Mouse (Mus musculus): ENCODE results near the gene Camk1.

Gene Camk1

GRCm38 (mm10) chr6:113306986-113307349, 36.8 kb downstream of the Camk1 start, which contains the start of gene Brpf1:
TSS of gene Brpf1 (plus strand) at chr6:113307137.
- in situ Hi-C loops (cut with MboI, MseI) = loop anchor here (10.0 kb wide), 1 partner anchor 1598 kb away; no protein-coding TSS in a partner anchor

- in situ Hi-C loops (cut with MboI, MseI) = loop anchor here (10.0 kb wide), 1 partner anchor 1598 kb away; no protein-coding TSS in a partner anchor
Observed at GRCm38 (mm10) chr6:113306322-113306985, 37.3 kb downstream of the Camk1 start.

GRCm38 (mm10) chr6:113302258-113302657, 41.5 kb downstream of the Camk1 start:
- in situ Hi-C loops (cut with MboI, MseI) = loop anchor here (5.0 to 10.0 kb wide), 2 partner anchors 255 to 1603 kb away; partner anchors contain the start of gene Thumpd3

- in situ Hi-C loops (cut with MboI, MseI) = loop anchor here (5.0 to 10.0 kb wide), 2 partner anchors 254 to 1603 kb away; partner anchors contain the start of gene Thumpd3
Observed at GRCm38 (mm10) chr6:113301350-113301749, 42.4 kb downstream of the Camk1 start.

- in situ Hi-C loops (cut with MboI, MseI) = no loop called here
Observed at GRCm38 (mm10) chr6:113296639-113297038, 47.1 kb downstream of the Camk1 start.

GRCm38 (mm10) chr6:113296046-113296445, 47.7 kb downstream of the Camk1 start:
- in situ Hi-C loops (cut with MboI, MseI) = no loop called here

GRCm38 (mm10) chr6:113292938-113293337, 50.8 kb downstream of the Camk1 start:
- in situ Hi-C loops (cut with MboI, MseI) = no loop called here

GRCm38 (mm10) chr6:113290346-113290745, 53.4 kb downstream of the Camk1 start:
- in situ Hi-C loops (cut with MboI, MseI) = no loop called here

GRCm38 (mm10) chr6:113289346-113289745, 54.4 kb downstream of the Camk1 start:
- in situ Hi-C loops (cut with MboI, MseI) = no loop called here

GRCm38 (mm10) chr6:113287236-113287635, 56.5 kb downstream of the Camk1 start:
- in situ Hi-C loops (cut with MboI, MseI) = no loop called here

- in situ Hi-C loops (cut with MboI, MseI) = no loop called here
Observed at GRCm38 (mm10) chr6:113286316-113286715, 57.5 kb downstream of the Camk1 start.

- in situ Hi-C loops (cut with MboI, MseI) = no loop called here
Observed at GRCm38 (mm10) chr6:113284931-113285330, 58.9 kb downstream of the Camk1 start.
